Mouse (Mus musculus) kidney, adult 2 months (tissue): Measurements from ENCODE around the gene Hmcn1.

Experiments
- CTCF ChIP-seq: fragments of 200-500 bp; conservative IDR thresholded peaks from 2 replicates; pipeline ENCODE4 v1.5.1; 2011; ENCODE audit warnings: low read depth, mild to moderate bottlenecking, control low read depth, low read length, moderate library complexity, mixed read lengths; ENCODE audit not compliant: insufficient read depth, insufficient read length
- POLR2A ChIP-seq: fragments of 200-500 bp; IDR thresholded peaks from one replicate; pipeline ENCODE4 v1.6.1; 2011; ENCODE audit warnings: low read depth, low read length, control low read depth

DNA sequence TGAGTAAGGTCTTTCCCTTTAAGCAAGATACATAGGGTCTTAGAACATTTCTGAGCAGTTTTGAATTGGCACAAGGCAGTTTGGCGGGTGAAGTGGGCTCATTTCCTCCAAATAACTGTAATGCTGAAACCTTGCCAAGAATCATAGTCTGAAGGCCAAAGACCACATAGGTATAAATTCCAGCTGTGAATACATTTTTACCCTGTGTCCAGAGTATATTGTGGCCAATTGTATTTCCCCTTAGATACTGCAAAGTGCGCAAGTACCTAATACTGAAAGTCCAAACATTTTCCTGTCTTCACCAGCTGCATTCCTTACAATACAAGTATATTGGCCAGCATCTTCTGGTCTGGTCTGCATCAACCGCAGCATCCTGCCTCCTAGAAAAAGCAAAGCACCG, 312.9 kb downstream of the Hmcn1 start:
- TF ChIP-seq POLR2A (no peak), CTCF (no peak)
